Mouse (Mus musculus) mouse embryonic stem cell (cell line): Measurements from ENCODE around the gene Dmd.

Source experiments
- in situ Hi-C, 2 experiments: fragments of 300-500 bp; cut with MboI; formaldehyde crosslinking; loops; 1 replicate in 1 of 2; 3 replicates in 1 of 2; pipeline ENCODE4 v1.14.3; 2019 to 2020; ENCODE audit warnings: low sequenced_read_pairs in 2 of 2, low pct_unique_long_range_greater_than_20kb in 1 of 2, mixed read lengths in 1 of 2; ENCODE audit not compliant: unreplicated experiment in 1 of 2

The Dmd gene

DNA sequence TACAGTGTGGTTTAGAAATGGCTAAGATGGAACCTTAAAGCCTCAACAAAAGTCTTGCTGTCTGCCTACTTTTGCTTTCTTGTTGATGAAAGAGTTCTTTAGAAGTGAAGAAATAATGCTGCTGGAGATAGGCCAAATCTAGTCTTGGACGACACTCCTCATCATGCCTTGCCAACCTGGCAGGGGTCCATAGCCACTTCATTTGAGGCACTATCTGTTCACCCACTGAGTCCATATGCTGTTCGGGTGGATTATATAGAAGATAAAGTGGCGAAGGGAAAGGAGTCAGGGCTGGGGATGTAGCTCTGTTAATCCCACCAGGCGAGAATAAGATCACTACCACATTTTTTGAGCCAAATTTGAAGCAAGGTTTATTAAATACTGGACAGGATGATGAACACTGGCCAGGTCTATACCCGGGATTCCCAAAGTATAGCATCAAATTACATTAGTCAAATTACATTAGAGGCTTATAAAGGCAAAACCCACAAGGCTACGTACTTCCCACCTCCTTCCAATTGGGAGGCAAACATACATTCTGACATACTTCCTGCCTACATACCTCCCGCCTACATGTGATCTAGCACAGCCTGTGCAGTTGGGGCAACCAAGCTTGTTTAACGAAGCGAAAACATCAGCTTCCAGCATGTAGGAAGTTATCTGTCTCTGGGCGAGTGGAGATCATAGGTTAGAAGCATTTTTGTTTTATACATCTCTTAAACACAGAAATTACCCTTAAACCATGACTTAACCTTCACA is 1984.2 kb downstream of the Dmd start:
- in situ Hi-C loops = no loop called here

DNA sequence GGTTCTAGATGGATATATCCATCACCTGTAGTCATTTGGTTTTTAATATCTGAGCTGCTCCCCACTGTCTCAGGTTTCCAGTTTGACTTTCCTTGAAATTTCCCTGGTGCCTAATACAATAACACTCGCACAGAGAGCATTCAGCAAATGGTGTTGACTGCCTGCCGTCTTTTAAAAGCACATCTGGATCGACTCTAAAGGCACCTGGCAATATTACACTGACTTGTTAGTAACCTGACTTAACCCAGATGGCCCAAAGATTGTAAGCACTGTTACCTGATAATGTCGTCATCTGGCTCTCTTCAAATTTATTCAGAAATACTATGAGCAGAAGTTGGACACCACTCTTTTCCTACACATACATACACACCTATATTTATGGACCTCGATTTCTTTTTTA is 2011.9 kb downstream of the Dmd start:
- in situ Hi-C loops = no loop called here

DNA sequence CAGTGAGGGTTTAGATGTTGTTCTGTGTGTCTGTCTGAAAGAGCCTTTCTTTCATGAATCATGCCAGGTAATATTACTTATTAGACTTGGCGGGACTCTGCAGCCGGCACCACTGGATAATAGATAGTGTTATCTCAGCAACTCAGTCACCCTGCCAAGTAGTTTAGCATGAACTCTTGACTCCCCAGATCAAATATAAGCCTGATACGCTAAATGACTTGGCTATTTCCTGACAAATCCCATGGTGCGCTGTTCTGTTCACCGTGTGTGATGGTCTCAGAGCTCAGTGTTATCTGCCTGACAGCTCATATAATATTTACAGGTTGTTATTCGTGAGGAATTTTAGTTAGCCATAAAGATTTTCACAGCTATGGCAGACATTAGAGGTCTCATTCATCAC is 2012.3 kb downstream of the Dmd start:
- in situ Hi-C loops = no loop called here

DNA sequence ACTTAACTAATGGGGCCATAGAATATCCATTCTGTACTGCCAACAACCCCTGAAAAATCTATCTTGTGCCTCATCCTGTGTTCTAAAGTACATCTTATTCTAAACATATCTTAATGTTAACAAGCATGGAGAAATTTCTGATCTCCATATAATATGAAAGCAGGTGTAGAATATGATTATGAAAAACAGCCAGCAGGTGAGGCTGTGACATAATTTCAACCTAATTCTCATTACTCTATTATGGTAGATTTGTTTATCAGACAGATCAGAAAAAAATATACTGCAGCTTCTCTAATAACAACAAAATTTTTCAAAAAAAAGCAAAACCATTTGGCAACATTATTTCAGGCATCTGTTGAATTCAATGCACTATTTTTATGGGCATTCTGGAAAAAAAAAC is 2059.6 kb downstream of the Dmd start:
- in situ Hi-C loops = no loop called here

DNA sequence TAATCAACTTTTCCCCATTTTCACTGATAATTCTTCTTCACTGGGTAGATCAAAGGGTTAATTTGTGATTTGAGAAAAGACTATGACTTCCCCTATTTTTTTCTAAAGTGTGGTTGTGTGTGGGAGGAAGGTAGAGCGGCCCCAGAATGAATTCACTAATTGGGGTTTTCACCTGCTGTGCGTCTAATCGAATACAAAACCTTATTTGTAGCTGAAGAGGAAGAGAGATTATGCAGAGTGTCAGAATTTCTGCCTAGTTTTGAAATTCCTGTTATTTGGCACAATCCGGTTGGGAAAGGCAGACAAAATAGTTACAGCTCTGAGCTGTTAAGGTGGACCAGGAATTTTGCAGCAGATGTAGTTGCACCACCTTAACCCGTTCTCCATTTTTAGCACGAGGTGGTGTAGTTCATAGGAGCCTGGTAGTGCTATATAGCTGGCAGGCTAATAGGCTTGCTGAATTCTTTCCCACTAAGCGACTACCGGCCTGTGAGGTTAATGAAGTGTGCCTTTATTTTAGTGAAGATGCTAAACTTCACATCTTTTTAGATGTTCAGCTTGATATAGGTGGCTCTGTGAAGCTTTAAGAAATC is 2092.9 kb downstream of the Dmd start:
- in situ Hi-C loops = no loop called here

DNA sequence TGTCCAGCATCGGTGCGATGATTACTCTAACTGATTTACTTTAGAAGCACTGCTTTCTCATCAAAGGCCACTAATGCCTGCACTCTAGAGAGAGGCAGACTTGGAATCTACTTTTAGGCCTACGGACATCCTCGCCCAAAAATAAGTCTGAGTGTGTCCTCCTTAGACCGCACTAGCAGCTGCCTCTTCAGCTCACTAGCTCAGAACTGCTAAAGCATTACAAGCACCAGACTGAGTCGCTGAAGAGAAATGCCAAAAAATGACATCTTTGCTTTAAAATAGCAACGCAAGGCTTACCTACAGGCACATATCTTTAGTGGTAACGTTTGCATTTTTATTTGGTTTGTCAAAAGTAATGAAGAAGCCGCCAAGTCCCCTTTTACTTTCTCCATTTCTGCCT is 2098.0 kb downstream of the Dmd start:
- in situ Hi-C loops = no loop called here

DNA sequence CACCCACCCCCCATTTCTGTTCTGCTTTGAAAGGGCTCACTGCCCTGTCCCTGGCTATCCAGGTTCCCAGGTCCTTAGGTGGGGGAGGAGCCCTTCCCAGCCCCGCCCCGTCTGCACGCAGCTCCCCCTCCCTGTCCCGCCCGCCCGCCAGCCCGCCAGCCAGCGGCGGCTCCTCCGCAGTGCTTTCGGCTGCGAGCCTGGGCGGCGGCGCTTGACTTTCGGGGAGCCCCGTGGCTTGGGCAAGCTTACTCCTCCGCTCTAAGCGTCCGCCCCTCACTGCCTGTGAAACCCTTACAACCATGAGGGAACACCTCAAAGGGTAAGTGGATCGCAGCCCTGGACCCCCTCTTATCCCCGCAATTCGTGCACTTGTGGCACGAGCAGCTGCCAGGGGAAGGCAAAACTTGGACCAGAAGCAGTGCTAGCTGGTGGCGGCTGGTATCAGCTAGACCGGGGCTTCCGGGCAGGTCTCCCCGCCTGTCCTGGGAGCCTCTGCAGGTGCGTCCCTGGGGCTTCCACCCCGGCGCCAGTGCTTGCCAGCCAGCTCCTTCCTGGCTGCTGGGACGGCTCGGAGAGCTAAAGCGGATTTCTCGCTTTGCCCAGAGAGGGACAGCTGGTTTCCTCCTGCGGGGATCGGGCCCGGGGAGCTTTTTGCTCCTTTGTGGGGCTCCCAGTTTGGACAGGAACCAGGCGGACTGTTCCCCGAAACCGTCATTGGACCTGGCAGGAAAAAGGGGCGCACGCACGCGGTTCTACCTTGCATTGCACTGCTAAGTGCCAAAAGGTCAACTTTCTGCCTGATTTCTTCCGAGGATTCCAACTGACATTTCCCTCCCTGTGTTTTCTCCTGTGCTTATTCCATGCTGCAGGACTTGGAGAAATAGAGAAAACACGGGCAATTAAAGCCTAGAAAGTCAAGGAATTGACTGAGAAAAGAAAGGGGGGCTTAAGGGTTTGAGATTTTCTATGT is 2099.8 kb downstream of the Dmd start:
- in situ Hi-C loops = no loop called here

DNA sequence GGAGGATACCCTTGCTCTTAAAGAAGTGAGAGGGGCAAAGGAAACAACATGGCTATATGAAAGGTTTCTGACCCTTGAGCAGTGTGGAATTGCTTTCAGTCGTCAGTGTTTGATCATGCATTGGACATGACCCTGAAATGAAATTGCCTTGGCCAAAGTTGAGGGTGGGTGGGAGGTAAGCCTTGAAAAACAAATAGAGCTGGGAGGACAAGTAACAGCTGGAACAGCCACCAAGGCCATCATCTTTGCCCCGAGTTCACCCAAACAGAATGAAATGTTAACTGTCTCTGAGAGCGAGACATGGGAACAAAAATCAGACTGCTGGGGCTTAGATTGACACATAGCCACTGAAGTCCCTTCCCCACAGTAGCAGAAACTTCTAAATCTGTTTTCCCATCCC is 2100.9 kb downstream of the Dmd start:
- in situ Hi-C loops = no loop called here

DNA sequence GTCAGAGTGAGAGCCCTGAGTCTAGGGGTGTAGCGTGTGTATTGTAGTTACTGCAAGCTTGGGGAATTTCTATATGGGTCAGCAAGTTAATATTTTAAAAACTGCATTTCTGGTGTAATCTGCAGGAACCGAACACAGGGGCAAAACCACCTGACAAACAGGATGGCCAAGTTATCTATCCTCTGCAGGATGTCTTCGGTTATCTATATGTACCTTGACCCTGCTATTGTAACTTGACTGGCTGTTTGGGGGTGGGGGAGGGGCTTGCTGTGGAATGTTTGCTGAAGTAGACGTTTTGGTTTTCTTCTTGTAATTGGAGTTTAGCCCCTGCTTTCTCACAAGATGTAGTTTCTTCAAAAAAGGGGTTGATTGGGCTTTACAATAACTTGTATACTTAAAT is 2124.9 kb downstream of the Dmd start:
- in situ Hi-C loops = no loop called here

DNA sequence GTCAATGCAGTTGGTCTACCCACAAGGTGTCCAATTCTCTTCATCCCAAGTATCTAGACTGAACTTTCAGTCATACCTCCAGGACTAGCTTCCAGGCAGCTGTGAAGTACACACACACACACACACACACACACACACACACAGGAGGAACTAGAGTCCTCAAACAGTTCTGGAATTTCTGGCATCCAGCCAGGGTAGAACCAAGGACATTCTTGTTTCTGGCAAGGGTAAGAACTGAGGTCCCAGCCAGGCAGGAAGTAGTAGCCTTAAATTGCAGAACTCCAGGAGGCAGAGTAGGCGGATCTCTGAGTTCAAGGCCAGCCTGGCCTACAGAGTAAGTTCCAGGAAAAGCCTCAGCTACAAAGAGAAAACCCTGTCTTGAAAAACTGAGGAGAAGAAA is 2128.2 kb downstream of the Dmd start:
- in situ Hi-C loops = no loop called here

DNA sequence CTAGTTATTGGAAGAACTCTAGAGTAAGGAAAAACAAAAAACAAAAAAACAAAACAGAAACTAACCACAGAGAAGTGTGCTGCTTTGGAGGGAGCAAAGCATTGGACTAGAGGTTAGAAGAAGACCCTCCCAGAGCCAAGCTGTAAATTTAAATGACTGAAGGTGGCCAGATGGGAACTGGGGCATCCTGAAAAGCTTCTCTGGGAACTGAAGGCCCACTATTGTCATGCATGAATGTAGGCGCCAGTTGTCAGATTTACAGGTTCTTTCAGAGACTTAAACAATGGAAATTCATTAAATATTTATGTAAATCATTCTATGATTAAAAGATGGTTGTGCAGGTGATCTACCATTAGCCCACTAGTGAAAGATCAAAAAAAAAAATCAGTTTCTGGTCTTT is 2128.9 kb downstream of the Dmd start:
- in situ Hi-C loops = no loop called here

DNA sequence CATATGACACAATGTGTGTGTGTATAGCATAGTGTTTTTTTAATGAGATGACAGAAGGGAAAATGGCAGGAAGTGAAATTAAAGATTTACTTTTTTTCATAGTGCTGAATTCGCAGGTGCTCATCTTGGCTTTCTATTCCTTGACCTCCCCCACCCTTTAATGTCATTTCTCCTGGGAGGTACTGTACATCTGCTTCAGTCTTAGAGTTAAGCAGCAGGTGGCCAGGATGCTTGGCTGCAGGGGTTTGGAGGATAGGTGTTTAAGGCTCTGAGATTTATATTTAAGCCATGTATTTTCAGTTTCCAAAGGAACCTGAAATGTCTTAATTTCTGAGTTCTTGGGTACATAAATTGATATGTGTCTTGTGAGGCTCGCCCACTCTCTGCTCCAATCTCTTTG is 2130.5 kb downstream of the Dmd start:
- in situ Hi-C loops = no loop called here

DNA sequence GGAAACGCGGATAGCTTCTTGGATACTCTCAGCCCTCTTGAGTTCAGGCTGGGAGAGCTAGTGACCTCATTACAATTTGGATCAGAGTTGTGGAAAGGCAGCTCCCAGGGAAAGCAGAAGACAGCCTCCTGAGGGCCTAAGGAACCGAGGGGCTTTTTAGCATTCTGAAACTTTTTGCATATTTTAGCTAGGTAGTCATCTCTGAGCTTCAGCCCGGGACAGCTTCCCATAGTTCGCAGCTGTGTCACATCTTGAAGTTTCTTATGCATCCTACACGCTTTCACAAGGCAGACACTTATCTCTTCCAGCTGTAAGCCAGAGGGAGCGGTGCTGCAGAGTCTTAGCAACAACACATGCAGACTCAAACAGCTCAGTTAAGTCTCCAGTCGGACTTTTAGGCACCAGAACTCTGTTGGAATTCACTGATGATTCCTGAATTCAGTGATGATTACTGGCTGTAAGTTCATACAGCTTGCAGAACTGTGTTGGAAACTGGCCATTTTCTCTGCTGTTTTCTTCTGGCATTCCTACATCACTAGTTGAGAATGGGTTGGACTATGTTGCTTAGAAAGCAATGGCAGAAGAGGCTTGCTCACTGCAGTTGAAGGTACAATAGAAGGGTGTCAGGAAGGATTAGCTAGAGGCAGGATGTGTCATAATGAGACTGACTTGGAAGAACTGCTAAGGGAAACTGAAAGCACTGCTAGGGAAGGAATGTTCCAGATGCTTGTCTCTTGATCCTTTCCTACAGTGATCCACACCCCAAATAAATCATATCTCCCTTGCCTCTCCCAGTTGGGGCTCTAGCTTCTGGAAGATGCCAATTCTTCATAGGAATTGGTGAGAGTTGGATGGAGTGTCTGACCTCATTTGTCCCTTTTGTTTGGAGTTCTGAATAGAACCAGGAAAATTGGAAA is 2135.8 kb downstream of the Dmd start:
- in situ Hi-C loops = no loop called here

DNA sequence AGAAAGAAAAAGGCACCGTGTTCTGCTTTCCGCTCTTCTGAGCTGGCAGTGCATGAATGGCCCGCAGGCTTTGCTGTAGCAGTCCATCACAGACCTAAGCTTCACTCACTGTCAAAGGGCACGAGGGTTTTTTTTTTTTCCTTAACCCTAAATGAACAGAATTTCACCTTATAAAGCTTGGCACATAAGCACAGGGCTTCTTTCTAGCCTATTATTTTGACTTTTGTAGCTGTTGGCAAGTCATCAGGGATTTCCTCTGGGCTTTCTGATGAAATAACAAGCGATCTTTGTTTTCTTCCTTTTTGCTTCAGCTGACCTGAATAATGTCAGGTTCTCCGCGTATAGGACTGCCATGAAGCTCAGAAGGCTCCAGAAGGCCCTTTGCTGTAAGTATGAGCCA is 2140.8 kb downstream of the Dmd start:
- in situ Hi-C loops = no loop called here

DNA sequence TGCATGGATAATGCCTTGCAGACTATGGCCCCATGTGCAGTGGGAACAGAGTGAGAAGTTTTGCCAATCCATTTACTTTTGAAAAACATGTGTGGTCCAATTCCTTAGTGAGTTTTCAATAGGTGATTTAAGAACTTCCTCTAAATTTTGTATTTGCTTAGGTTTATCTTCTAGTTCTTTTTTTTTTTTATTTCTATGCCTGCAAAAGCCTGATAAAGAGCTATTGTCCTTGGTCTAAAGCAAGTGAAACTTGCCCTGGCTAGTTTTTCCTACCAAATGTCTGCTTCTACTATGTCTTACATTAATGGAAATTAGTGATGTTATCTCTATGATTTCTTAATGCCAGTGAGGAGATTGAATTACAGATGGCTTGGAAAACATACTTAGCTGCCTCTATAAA is 2144.7 kb downstream of the Dmd start:
- in situ Hi-C loops = no loop called here

DNA sequence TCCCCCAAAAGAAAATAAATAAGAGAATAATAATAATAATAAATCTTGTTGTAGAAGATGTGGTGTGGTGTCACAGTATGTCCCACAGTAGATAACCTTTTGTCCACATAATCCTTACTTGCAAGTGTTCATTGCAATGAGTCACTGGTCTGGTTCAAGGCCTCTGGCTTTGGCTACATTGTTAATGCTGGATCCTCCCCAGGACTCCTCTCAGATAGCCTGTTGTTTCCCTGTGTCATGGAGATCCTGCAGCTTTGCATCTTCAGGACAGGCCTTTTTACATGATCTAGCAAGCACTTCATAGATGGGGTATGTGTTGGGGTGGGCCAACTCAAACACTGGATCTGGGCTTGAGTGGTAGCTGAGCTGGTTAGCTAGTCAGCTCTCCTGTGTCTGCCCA is 2150.0 kb downstream of the Dmd start:
- in situ Hi-C loops = no loop called here

DNA sequence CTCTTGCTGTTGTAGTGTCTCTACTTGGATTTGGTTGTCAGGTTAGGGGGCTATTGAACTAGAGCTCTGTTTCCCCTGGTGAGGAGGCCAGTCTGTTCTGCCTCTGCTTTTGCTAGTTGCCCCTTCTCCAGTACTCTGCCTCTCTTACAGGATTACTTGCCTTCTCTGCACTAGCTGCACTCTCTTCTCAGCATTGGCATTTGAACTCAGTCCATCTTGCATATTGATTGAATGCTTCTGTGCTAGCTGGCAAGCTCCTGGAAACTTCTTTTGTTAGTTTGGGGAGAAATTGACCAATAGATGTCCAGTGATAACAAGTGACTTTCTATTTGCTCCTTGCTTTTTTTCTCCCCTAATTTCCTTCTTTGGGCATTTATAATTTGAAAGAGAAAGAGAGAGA is 2163.7 kb downstream of the Dmd start:
- in situ Hi-C loops = no loop called here

DNA sequence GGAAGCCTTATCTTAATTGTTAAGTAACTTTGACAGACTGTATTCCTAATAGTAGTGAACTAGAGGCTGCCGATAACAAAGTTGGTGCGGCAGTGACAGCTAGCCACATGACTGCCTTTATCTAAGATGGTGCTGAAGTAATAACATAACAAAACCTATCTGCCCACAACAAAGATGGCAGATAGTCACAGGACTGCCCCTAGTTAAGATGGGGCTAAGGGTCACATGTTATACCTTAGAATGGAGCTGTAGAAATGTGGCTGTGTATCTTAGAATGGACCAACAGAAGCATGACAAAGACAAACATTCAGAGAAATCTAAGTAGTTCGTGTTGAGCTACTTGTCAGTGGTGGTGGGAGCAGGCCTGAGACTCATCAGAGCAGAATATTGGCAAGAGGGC is 2184.0 kb downstream of the Dmd start:
- in situ Hi-C loops = no loop called here

DNA sequence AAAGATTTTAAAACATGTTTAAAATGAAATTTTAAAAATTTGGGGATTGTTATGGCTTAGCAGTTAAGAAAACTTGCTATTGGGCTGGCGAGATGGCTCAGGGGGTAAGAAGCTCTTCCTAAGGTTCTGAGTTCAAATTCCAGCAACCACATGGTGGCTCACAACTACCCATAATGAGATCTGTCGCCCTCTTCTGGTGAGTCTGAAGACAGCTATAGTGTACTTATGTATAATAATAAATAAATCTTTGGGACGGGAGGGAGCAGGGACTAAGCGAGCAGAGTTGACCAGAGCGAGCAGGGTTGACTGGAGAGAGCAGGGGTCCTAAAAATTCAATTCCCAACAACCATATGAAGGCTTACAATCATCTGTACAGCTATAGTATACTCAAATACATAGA is 2188.6 kb downstream of the Dmd start:
- in situ Hi-C loops = no loop called here
